Mouse (Mus musculus): ENCODE results near the gene Gm13275. TPM values are rescaled to one million over a fixed set of nuclear protein-coding genes. Genes with fewer than 3 reads are reported as not detected.
"Not testable (repeated sequence)": the region's sequence is repeated elsewhere in the genome, so short reads cannot be mapped to it uniquely, and the experiment has no call there.

Gene Gm13275
- total and polyA plus RNA-seq, 2 experiments from 2014 or later, result not detected

- not testable (repeated sequence) for H3K27ac ChIP-seq (ENCODE audit: low read depth, low read length); H3K4me2 ChIP-seq (ENCODE audit: low read depth); H3K27me3 ChIP-seq (ENCODE audit: insufficient read depth, low read length); H3K9me3 ChIP-seq (ENCODE audit: low read length); DNase-seq; H3K36me3 ChIP-seq (ENCODE audit: insufficient read depth); ATAC-seq; H3K9ac ChIP-seq; H3K4me1 ChIP-seq (ENCODE audit: insufficient read depth); H3K4me3 ChIP-seq (ENCODE audit: low read depth, low read length)
- no CpG with 5 or more reads among the region's 27 CpGs for WGBS
Observed at GRCm38 (mm10) chr4:88785409-88785808, 8.9 kb upstream of the Gm13275 start, which contains the start of gene Gm13276. TSS of gene Gm13276 (plus strand) at chr4:88785709.

GRCm38 (mm10) chr4:88788402-88788801 is 5.9 kb upstream of the Gm13275 start, which contains the start of gene Gm13277:
TSS of gene Gm13277 (plus strand) at chr4:88788632.
- H3K4me3 ChIP-seq (ENCODE audit: low read depth, low read length); DNase-seq; H3K4me2 ChIP-seq (ENCODE audit: low read depth); H3K36me3 ChIP-seq (ENCODE audit: insufficient read depth); ATAC-seq; H3K9ac ChIP-seq; H3K9me3 ChIP-seq (ENCODE audit: low read length); H3K27me3 ChIP-seq (ENCODE audit: insufficient read depth, low read length); H3K4me1 ChIP-seq (ENCODE audit: insufficient read depth); H3K27ac ChIP-seq (ENCODE audit: low read depth, low read length): not testable (repeated sequence)
- no CpG with 5 or more reads among the region's 28 CpGs for WGBS
- TF ChIP-seq CTCF (IDR thresholded peaks at IDR 0.05; ENCODE audit: low read depth), result peak; percentile 62

- H3K27ac ChIP-seq (ENCODE audit: low read depth, low read length); H3K27me3 ChIP-seq (ENCODE audit: insufficient read depth, low read length); ATAC-seq; H3K4me2 ChIP-seq (ENCODE audit: low read depth); H3K9ac ChIP-seq; DNase-seq; H3K9me3 ChIP-seq (ENCODE audit: low read length); H3K36me3 ChIP-seq (ENCODE audit: insufficient read depth); H3K4me3 ChIP-seq (ENCODE audit: low read depth, low read length); H3K4me1 ChIP-seq (ENCODE audit: insufficient read depth): not testable (repeated sequence)
- WGBS, result no CpG with 5 or more reads among the region's 28 CpGs
Observed at GRCm38 (mm10) chr4:88791250-88791649, 3.0 kb upstream of the Gm13275 start, which contains the start of gene Gm13278. TSS of gene Gm13278 (plus strand) at chr4:88791550.

- H3K4me2 ChIP-seq (ENCODE audit: low read depth); H3K27me3 ChIP-seq (ENCODE audit: insufficient read depth, low read length); H3K9me3 ChIP-seq (ENCODE audit: low read length); H3K9ac ChIP-seq; H3K4me3 ChIP-seq (ENCODE audit: low read depth, low read length); H3K27ac ChIP-seq (ENCODE audit: low read depth, low read length); H3K36me3 ChIP-seq (ENCODE audit: insufficient read depth); H3K4me1 ChIP-seq (ENCODE audit: insufficient read depth); ATAC-seq; DNase-seq: not testable (repeated sequence)
- no CpG with 5 or more reads among the region's 28 CpGs for WGBS
Observed at GRCm38 (mm10) chr4:88797097-88797496, 2.8 kb downstream of the Gm13275 start, which contains the start of gene Gm13279. TSS of gene Gm13279 (plus strand) at chr4:88797397.

GRCm38 (mm10) chr4:88799365-88799764 is 5.1 kb downstream of the Gm13275 start, which contains the start of gene Gm13285:
TSS of gene Gm13285 (plus strand) at chr4:88799665.
- not testable (repeated sequence) for H3K27me3 ChIP-seq (ENCODE audit: insufficient read depth, low read length); H3K4me2 ChIP-seq (ENCODE audit: low read depth); H3K9me3 ChIP-seq (ENCODE audit: low read length); H3K4me3 ChIP-seq (ENCODE audit: low read depth, low read length); H3K36me3 ChIP-seq (ENCODE audit: insufficient read depth); H3K9ac ChIP-seq; DNase-seq; H3K4me1 ChIP-seq (ENCODE audit: insufficient read depth); ATAC-seq; H3K27ac ChIP-seq (ENCODE audit: low read depth, low read length)
- WGBS, result 12% methylated on average over 3 of the region's 7 CpGs

GRCm38 (mm10) chr4:88802954-88803353 is 8.7 kb downstream of the Gm13275 start, which contains the start of gene Gm13287:
TSS of gene Gm13287 (plus strand) at chr4:88803254.
- not testable (repeated sequence) for H3K9me3 ChIP-seq (ENCODE audit: low read length); H3K9ac ChIP-seq; H3K27me3 ChIP-seq (ENCODE audit: insufficient read depth, low read length); H3K36me3 ChIP-seq (ENCODE audit: insufficient read depth); H3K4me3 ChIP-seq (ENCODE audit: low read depth, low read length); H3K27ac ChIP-seq (ENCODE audit: low read depth, low read length); H3K4me1 ChIP-seq (ENCODE audit: insufficient read depth); DNase-seq; H3K4me2 ChIP-seq (ENCODE audit: low read depth); ATAC-seq
- WGBS, result no CpG with 5 or more reads among the region's 29 CpGs

GRCm38 (mm10) chr4:88805231-88805630 is 10.9 kb downstream of the Gm13275 start, which contains the start of gene Gm13288:
TSS of gene Gm13288 (plus strand) at chr4:88805531.
- H3K9me3 ChIP-seq (ENCODE audit: low read length); H3K27me3 ChIP-seq (ENCODE audit: insufficient read depth, low read length); H3K36me3 ChIP-seq (ENCODE audit: insufficient read depth); ATAC-seq; DNase-seq; H3K4me1 ChIP-seq (ENCODE audit: insufficient read depth); H3K9ac ChIP-seq; H3K27ac ChIP-seq (ENCODE audit: low read depth, low read length); H3K4me3 ChIP-seq (ENCODE audit: low read depth, low read length): not testable (repeated sequence)
- no CpG with 5 or more reads among the region's 8 CpGs for WGBS
- peak within 1 kb of the TSS; percentile 45 for H3K4me2 ChIP-seq (ENCODE audit: low read depth)

GRCm38 (mm10) chr4:88805761-88806160 is 11.5 kb downstream of the Gm13275 start:
- 0% methylated on average over 6 of the region's 34 CpGs for WGBS
- not testable (repeated sequence) for H3K4me3 ChIP-seq (ENCODE audit: low read depth, low read length); DNase-seq

More at GRCm38 (mm10) chr4:88805761-88806160, 11.5 kb downstream of the Gm13275 start:
- H3K36me3 ChIP-seq (ENCODE audit: insufficient read depth); H3K9me3 ChIP-seq (ENCODE audit: low read length); H3K27me3 ChIP-seq (ENCODE audit: insufficient read depth, low read length); ATAC-seq; H3K4me1 ChIP-seq (ENCODE audit: insufficient read depth); H3K27ac ChIP-seq (ENCODE audit: low read depth, low read length); H3K9ac ChIP-seq: not testable (repeated sequence)
- H3K4me2 ChIP-seq (ENCODE audit: low read depth), result peak overlapping the region; percentile 45

Data from forebrain, postnatal 0 days (tissue).